Mouse (Mus musculus) ES-Bruce4 (cell line): Measurements from ENCODE around the gene Mfrp. TPM values are rescaled to one million over a fixed set of nuclear protein-coding genes. Genes with fewer than 3 reads are reported as not detected.

ENCODE experiments used
- H3K27ac ChIP-seq: 2 replicates; pipeline ENCODE4 v1.5.1; 2012; ENCODE audit warnings: low read length, inconsistent platforms; ENCODE audit not compliant: insufficient read depth
- H3K27me3 ChIP-seq: 2 replicates; pipeline ENCODE4 v1.6.1; 2012; ENCODE audit warnings: mild to moderate bottlenecking, low read length, inconsistent platforms; ENCODE audit not compliant: control insufficient read depth, poor library complexity, insufficient read depth, severe bottlenecking
- H3K36me3 ChIP-seq: 2 replicates; pipeline ENCODE4 v1.6.1; 2012; ENCODE audit warnings: inconsistent platforms, mild to moderate bottlenecking, low read length, moderate library complexity; ENCODE audit not compliant: control insufficient read depth, poor library complexity, insufficient read depth, severe bottlenecking
- H3K4me1 ChIP-seq: one replicate; pipeline ENCODE4 v1.8.1; 2011; ENCODE audit warnings: low read length; ENCODE audit not compliant: control insufficient read depth, insufficient read depth
- H3K4me3 ChIP-seq: 2 replicates; pipeline ENCODE4 v1.5.1; 2011; ENCODE audit warnings: low read depth, mild to moderate bottlenecking, low read length
- H3K9ac ChIP-seq: 2 replicates; pipeline ENCODE4 v1.6.1; 2012; ENCODE audit warnings: low read depth, mild to moderate bottlenecking, inconsistent platforms; ENCODE audit not compliant: poor library complexity, severe bottlenecking
- H3K9me3 ChIP-seq: replicated peaks from 2 replicates; pipeline ENCODE4 v1.6.1; 2012; ENCODE audit warnings: mild to moderate bottlenecking, low read length, inconsistent platforms; ENCODE audit not compliant: control insufficient read depth, poor library complexity, insufficient read depth, severe bottlenecking
- CTCF ChIP-seq: IDR thresholded peaks from one replicate; pipeline ENCODE4 v1.8.1; 2011; ENCODE audit warnings: low read depth, low read length
- EP300 ChIP-seq: IDR thresholded peaks from 2 replicates; pipeline ENCODE4 v1.6.1; 2011; ENCODE audit warnings: low read depth, low read length; ENCODE audit not compliant: insufficient read depth
- POLR2A ChIP-seq: IDR thresholded peaks from one replicate; pipeline ENCODE4 v1.8.1; 2011; ENCODE audit warnings: low read length; ENCODE audit not compliant: insufficient read depth
- polyA plus RNA-seq: library from polyadenylated mRNA; stranded (reverse); fragments of >200 nt; gene quantifications from 2 replicates; pipeline ENCODE4 v1.2.4, GENCODE M21; 2011; ENCODE audit warnings: low read depth; ENCODE audit not compliant: missing spikeins, insufficient read depth, insufficient read length

Gene Mfrp
- polyA plus RNA-seq, 1 experiment: not detected

DNA sequence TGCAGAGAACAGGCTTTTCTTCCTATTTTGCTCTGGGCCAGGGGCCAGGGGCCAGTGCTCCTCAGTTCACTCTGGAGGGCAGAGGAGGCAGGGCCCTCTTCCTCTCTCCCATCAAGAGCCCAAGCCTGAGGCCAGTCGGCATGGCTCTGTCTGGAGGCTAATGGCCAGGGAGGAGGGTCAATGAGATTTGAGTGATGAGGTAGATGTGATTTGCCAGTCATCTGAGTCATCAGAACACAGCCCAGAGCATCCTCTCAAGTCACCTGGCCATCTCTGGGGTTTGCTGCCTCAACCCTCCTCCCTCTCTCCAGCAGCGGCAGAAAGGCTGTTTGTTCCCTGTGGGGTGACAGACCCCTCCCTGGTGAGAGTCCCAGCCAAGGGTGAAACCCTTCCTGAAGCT, 31.8 kb downstream of the Mfrp start:
- peaks cover 16% of the 10 kb centered on the region for H3K36me3 ChIP-seq
- H3K4me1 ChIP-seq: peaks cover 6% of the 10 kb centered on the region
- no peaks in the 10 kb centered on the region for H3K27me3 ChIP-seq
- H3K9me3 ChIP-seq: no peaks in the 10 kb centered on the region
- H3K27ac ChIP-seq: no peak overlapping the region
- no peak overlapping the region for H3K9ac ChIP-seq
- no peak overlapping the region for H3K4me3 ChIP-seq
- no peak for TF ChIP-seq POLR2A
- no peak for TF ChIP-seq CTCF
- no peak for TF ChIP-seq EP300

DNA sequence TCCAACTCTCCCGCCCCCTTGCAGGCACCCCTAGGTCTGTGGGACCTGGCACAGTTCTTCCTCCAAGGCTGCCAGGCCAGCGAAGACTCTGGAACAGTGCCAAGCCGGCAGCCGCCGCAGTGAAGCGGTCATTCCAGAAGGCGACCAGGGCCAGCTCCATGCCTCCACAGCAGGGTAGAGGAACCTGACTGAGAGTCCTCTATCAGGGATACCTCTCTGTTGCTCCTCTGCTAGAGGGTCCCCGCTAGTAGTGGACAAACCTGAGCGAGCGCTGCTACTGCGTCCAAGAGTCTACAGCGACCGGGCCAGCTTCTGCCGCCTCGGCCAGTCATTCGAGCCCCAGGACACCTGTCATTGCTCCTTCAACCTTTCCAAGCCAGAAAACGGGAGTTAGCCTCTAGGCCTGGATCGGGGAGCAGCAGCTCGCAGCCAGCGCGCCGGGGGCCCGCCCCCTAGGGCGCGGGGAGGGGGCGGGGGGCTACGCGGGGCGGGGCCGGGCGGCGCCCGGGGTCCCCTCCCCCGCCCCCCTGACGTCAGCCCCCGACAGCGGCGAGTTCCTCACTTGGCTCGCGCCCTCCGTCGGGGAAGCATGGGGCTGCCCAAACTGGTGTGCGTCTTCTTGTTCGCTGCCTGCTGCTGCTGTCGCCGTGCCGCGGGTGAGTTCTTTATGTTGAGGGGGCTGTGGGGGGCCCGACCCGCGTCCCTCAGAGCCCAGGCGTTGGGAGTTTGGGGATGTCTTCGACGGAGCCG, 32.7 kb downstream of the Mfrp start, which contains the start of gene Mcam:
Mcam (plus strand) TSS at position 369 of the 750 bp plus-strand sequence.
- Histone ChIP-seq H3K9ac (peak within 1 kb of the TSS; percentile 87), H3K4me3 (peak within 1 kb of the TSS; percentile 82), H3K4me1 (peaks cover 6% of the 10 kb centered on the region), H3K36me3 (peaks cover 26% of the 10 kb centered on the region), H3K27ac (no peak within 1 kb of the TSS), H3K9me3 (no peaks in the 10 kb centered on the region), H3K27me3 (no peaks in the 10 kb centered on the region)
- no peak for TF ChIP-seq EP300
- TF ChIP-seq POLR2A: peak; percentile 75
- TF ChIP-seq CTCF: no peak

DNA sequence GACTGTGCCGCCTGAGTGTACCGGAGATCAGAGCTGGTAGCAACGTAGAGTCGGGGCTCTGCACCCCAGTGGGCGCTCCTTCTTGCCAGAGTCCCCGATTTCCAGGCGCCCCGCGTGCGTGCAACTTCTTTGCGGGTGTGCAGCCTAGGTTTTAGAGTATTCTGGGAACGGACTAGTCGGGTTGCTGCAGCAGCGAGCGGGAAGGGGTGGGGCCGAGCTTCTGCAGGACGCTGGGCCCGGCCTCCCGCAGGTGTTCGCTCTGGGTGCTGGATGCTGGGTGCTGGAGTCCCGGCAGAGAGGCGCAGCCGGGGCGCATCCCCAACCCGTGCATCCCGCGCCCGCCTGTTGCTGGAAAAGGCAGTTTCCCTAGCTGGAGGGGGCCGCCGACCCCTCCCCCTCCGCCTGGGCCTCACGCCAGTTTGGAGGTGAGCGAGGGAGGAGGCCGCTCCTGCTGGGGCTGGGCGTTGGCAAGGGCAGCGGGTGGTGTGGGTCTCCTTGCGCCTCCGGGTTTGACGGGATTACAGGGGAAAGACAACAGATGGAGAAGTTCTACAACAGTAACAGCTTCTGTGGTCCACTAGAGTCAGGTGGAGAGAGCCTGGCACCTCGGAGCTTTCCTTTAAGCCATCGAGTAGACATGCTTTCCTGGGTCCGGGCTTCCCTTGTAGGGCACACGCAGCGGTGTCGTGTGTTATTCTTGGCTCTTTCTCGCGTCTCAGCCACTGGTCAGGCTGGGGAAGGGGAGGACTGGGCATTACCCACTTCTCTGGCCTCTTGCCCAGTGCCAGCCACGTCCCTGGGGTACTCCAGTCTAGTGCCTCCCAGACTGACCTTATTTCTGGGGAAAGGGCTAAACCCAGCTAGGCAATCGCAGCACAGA, 33.6 kb downstream of the Mfrp start:
- Histone ChIP-seq H3K27ac (no peak overlapping the region), H3K4me3 (peak overlapping the region; percentile 82), H3K36me3 (peaks cover 32% of the 10 kb centered on the region), H3K27me3 (no peaks in the 10 kb centered on the region), H3K9me3 (no peaks in the 10 kb centered on the region), H3K9ac (peak overlapping the region; percentile 87), H3K4me1 (peaks cover 6% of the 10 kb centered on the region)
- TF ChIP-seq CTCF (no peak), EP300 (0 out of 2 replicates have a peak, but pooled peaks have one; percentile 21)

DNA sequence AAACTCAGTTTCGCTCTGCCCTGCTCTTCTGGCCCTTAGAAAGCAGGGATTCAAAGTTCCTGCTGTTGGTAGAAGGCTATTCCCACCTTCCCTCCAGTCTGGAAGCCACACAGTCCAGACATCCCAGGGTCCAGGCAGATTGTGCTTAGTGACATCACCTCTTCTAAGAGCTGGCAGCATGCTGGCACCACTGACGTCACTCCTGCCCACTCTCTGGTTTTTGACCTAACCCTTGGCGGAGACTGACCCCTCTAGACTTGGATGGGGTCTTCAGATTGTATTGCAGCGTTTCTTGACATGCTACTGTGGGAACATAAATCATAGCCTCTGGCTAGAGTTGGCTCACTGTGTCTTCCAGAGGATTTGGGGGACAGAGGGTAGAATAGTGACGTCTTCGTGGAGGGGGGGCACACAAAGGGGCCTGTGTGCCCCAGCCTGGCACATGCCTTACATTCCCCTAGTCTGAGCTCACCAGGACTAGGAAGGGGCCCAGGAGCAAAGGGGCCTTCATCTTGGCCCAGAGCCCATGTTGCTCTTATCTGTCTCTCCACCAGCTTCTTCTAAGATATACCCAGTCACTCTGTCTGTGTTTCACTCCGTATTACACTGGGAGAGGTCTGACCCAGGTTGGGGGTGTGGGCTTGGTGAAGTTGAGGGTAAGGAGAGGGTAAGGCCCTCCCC, 34.3 kb downstream of the Mfrp start:
- Histone ChIP-seq H3K4me1 (peaks cover 9% of the 10 kb centered on the region), H3K4me3 (peak overlapping the region; percentile 82), H3K9me3 (no peaks in the 10 kb centered on the region), H3K9ac (peak overlapping the region; percentile 87), H3K27me3 (no peaks in the 10 kb centered on the region), H3K27ac (no peak overlapping the region), H3K36me3 (peaks cover 35% of the 10 kb centered on the region)
- TF ChIP-seq EP300 (no peak), POLR2A (no peak)

DNA sequence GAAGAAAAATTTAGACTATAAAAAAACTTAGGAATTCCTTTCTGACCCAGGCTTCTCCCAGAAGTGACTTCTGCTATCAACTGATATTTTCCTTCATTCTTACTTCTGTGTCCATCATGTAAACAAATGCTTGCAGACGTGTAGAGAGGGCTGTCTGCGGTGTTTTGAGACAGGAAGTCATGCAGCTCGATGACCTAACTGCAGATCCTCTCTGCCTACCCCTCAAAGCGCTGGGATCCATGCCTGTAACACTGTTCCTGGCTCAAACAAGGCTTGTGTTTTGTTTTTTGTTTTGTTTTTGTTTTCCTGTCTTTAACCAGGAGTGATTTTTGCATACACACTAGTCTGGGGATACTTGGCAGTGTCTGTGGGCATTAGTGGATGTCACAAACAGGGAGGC, 36.3 kb downstream of the Mfrp start:
- no peak overlapping the region for H3K4me3 ChIP-seq
- H3K9ac ChIP-seq: no peak overlapping the region
- H3K27me3 ChIP-seq: no peaks in the 10 kb centered on the region
- no peak overlapping the region for H3K27ac ChIP-seq
- no peaks in the 10 kb centered on the region for H3K9me3 ChIP-seq
- no peak for TF ChIP-seq POLR2A
- TF ChIP-seq EP300: no peak
- no peak for TF ChIP-seq CTCF
- peaks cover 7% of the 10 kb centered on the region for H3K4me1 ChIP-seq
- H3K36me3 ChIP-seq: peaks cover 47% of the 10 kb centered on the region
